In the genomic region with DNA sequence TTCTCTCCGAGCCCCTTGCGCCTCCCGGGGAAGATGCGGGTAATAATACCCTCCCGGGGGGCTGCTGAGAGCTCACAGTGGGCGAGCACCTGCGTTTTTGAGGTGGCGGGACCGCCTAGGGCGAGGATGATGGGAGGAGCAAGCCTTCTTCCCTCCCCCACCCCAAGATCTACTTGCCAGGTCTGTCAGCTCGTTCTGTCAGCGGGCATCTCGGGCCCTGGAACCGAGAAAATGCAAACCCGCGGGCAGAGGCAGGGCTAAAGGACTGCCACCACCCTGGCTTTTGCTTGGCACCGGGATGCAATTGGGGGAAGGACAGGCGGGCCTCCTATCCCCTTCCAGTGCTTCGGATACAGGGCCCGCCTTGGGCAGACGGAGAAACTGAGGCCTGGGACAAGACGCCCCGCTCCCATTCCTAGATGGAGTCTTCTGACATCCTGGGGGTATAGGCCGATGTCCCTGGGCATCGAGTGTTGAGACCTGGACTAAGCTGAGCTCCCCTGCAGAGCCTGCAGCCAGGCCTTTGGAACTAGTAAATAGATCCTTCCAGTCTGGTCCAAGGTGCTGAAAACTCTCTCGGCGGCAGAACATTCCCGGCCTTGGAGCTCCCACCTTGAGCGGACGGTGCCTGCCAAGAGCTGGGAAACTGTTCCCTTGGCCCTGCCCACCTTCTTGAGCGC, we compare ENCODE assay signal across 8 mouse cellular contexts. TPM values are rescaled to one million over a fixed set of nuclear protein-coding genes. Genes with fewer than 3 reads are reported as not detected.
DNase-seq lines count a peak whose midpoint lies in the region; ATAC-seq and TF ChIP-seq lines count a peak whose summit lies in the region.

No protein-coding gene starts in this region.

- 1% methylated on average over 31 of the region's 31 CpGs for WGBS in lung, embryonic 14.5 days
- 1% methylated on average over 31 of the region's 31 CpGs for WGBS in embryonic facial prominence, embryonic 12.5 days
- 3% methylated on average over 31 of the region's 31 CpGs for WGBS in intestine, embryonic 15.5 days
- WGBS in macrophage (ENCODE audit: missing documents) = 17% methylated on average over 31 of the region's 31 CpGs

- peak overlapping the region; percentile 97 for H3K4me2 ChIP-seq in lung, embryonic 14.5 days
- peak overlapping the region; percentile 95 for H3K4me2 ChIP-seq in embryonic facial prominence, embryonic 12.5 days (replicated peaks)
- peak overlapping the region; percentile 92 for H3K4me2 ChIP-seq in intestine, embryonic 15.5 days (replicated peaks)

- peak overlapping the region; percentile 84 for H3K27ac ChIP-seq in lung, embryonic 14.5 days (ENCODE audit: low read depth)
- H3K27ac ChIP-seq in embryonic facial prominence, embryonic 12.5 days = peak overlapping the region; percentile 94
- H3K27ac ChIP-seq in intestine, embryonic 15.5 days = peak overlapping the region; percentile 92
- no peak overlapping the region for H3K27ac ChIP-seq in macrophage

- ATAC-seq in lung, embryonic 14.5 days (ENCODE audit: insufficient read depth) = peak; percentile 38
- no peak; the same call in none of the 2 replicates for ATAC-seq in embryonic facial prominence, embryonic 12.5 days (ENCODE audit: insufficient number of reproducible peaks, insufficient read depth, low FRiP score, low TSS enrichment)
- peak; percentile 27; the same call in 1 of the 2 replicates for ATAC-seq in intestine, embryonic 15.5 days

- no peak for TF ChIP-seq CTCF in lung, embryonic 14.5 days (IDR thresholded peaks at IDR 0.05; ENCODE audit: low read depth)

- H3K9ac ChIP-seq in lung, embryonic 14.5 days = peak overlapping the region; percentile 65
- peak overlapping the region; percentile 80 for H3K9ac ChIP-seq in embryonic facial prominence, embryonic 12.5 days
- peak overlapping the region; percentile 76 for H3K9ac ChIP-seq in intestine, embryonic 15.5 days

- 0 out of 2 replicates have a peak, but pooled peaks cover 10% of the 10 kb centered on the region for H3K36me3 ChIP-seq in lung, embryonic 14.5 days (ENCODE audit: insufficient read depth)
- 0 out of 2 replicates have a peak, but pooled peaks cover 7% of the 10 kb centered on the region for H3K36me3 ChIP-seq in embryonic facial prominence, embryonic 12.5 days
- H3K36me3 ChIP-seq in intestine, embryonic 15.5 days = no peaks in the 10 kb centered on the region
- no peaks in the 10 kb centered on the region for H3K36me3 ChIP-seq in macrophage (ENCODE audit: inconsistent target)

- H3K9me3 ChIP-seq in lung, embryonic 14.5 days (ENCODE audit: low read depth, low read length) = no peaks in the 10 kb centered on the region
- no peaks in the 10 kb centered on the region for H3K9me3 ChIP-seq in embryonic facial prominence, embryonic 12.5 days
- H3K9me3 ChIP-seq in intestine, embryonic 15.5 days = no peaks in the 10 kb centered on the region

- peaks cover 23% of the 10 kb centered on the region for H3K4me1 ChIP-seq in lung, embryonic 14.5 days (ENCODE audit: insufficient read depth)
- peaks cover 40% of the 10 kb centered on the region for H3K4me1 ChIP-seq in embryonic facial prominence, embryonic 12.5 days
- peaks cover 37% of the 10 kb centered on the region for H3K4me1 ChIP-seq in intestine, embryonic 15.5 days (replicated peaks)

- H3K79me2 ChIP-seq in macrophage (ENCODE audit: inconsistent target) = peaks cover 18% of the 10 kb centered on the region; the same call in 1 of the 2 replicates

- peak; percentile 67 for DNase-seq in lung, embryonic 14.5 days
- DNase-seq in lung, postnatal 25 days (ENCODE audit: low spot score) = no peak
- DNase-seq in ovary, postnatal 10 days (ENCODE audit: low spot score) = no peak
- no peak for DNase-seq in urinary bladder, postnatal 25 days (ENCODE audit: low spot score)
- no peak for DNase-seq in layer of hippocampus, postnatal 10 days (ENCODE audit: low spot score in 2 of 2)

- H3K4me3 ChIP-seq in lung, embryonic 14.5 days (ENCODE audit: low read depth, low read length) = peak overlapping the region; percentile 70
- H3K4me3 ChIP-seq in embryonic facial prominence, embryonic 12.5 days = peak overlapping the region; percentile 85
- H3K4me3 ChIP-seq in intestine, embryonic 15.5 days (replicated peaks) = peak overlapping the region; percentile 85
- H3K4me3 ChIP-seq in macrophage (ENCODE audit: inconsistent target) = peak overlapping the region; percentile 37

- no peaks in the 10 kb centered on the region for H3K27me3 ChIP-seq in lung, embryonic 14.5 days (ENCODE audit: insufficient read depth, low read length)
- H3K27me3 ChIP-seq in embryonic facial prominence, embryonic 12.5 days = no peaks in the 10 kb centered on the region
- no peaks in the 10 kb centered on the region for H3K27me3 ChIP-seq in intestine, embryonic 15.5 days (replicated peaks)

RNA-seq across cellular contexts. Expression of a gene that starts 0.8 kb away (rescaled TPM):
- 23.0 and 25.0 TPM in 2 replicates for polyA plus RNA-seq in lung, embryonic 14.5 days (2014; fragmentation: Nextera tagmentation; extraction: Ambion mirVana)
- 20.0 and 21.2 TPM in 2 replicates for polyA plus RNA-seq in embryonic facial prominence, embryonic 12.5 days (2016; fragmentation: Nextera tagmentation; extraction: Ambion mirVana)
- polyA plus RNA-seq in intestine, embryonic 15.5 days (2015; fragmentation: Nextera tagmentation; extraction: Ambion mirVana) = 10.7 and 11.2 TPM in 2 replicates
- total RNA-seq in macrophage (2018; cell fraction: chromatin; rRNA removed) = 10 to 100 TPM in 22 of 26 experiments, 1 to 10 TPM in 4; 4.7 to 80.5 (median 15.8) TPM
- total RNA-seq in macrophage (2018; cell fraction: cytosol; rRNA removed) = 1 to 10 TPM; 1.1 to 6.5 (median 2.6) TPM
- 10 to 100 TPM in 8 of 26 experiments, 1 to 10 TPM in 18; 2.6 to 24.2 (median 6.3) TPM for total RNA-seq in macrophage (2018; cell fraction: nucleus; rRNA removed)
- 3.0 to 3.6 TPM (median 3.1 TPM) in 3 replicates for polyA plus RNA-seq in macrophage (2018)
- 10 to 100 TPM; 93.9 to 95.2 TPM for total RNA-seq in layer of hippocampus, postnatal 10 days (2021)
